Mouse (Mus musculus): ENCODE data around the gene Plin1.

DNA sequence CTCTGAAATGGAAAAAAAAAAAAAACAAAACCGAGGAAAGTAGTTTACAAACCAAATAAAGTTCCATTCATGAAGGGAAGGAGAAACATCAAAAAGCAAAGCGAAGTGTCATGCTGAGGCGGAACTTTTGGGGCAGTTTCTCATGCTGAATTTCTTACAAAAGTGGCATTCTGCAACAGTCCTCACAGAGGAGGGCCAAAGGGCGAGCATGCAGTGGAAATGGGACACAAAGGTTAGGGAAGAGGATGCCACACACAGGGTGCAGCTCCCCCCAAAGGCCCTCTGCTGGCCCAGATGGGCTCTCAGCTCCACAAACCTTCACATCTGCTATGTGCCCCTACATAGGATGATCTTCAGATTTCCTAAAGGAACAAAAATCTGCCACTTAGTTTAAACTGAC lies 7.6 kb upstream of the Plin1 start:
- TF ChIP-seq MAX (IDR thresholded peaks at IDR 0.05; ENCODE audit: low read length) (no peak), CTCF (conservative IDR thresholded peaks at IDR 0.05 in 1 of 2, IDR thresholded peaks at IDR 0.05 in 1 of 2; ENCODE audit: low read depth in 2 of 2, low read length in 2 of 2) (no peak), POLR2A (IDR thresholded peaks at IDR 0.05; ENCODE audit: low read depth, low read length) (no peak), CHD2 (IDR thresholded peaks at IDR 0.05; ENCODE audit: low read length) (no peak), ZNF384 (IDR thresholded peaks at IDR 0.05; ENCODE audit: low read depth, low read length) (no peak), ZC3H11A (IDR thresholded peaks at IDR 0.05; ENCODE audit: low read depth, low read length) (no peak), MYC (IDR thresholded peaks at IDR 0.05; ENCODE audit: low read depth, low read length) (no peak)
